Mouse (Mus musculus) kidney, adult 2 months (tissue): ENCODE measurements at regions not wholly inside any gene's neighbourhood (a gene's known extent, or its start where the extent isn't known, plus 50 kb on each side); places are given as distances from the start of the nearest gene placed in this dataset.

Source experiments
- DNase-seq: peaks from one replicate; pipeline ENCODE4 v3.0.0; 2021
- H3K27ac ChIP-seq: fragments of 200-500 bp; 2 replicates; pipeline ENCODE4 v1.5.1; 2012; ENCODE audit warnings: low read depth, low read length, control low read depth, inconsistent platforms; ENCODE audit not compliant: insufficient read depth
- H3K27me3 ChIP-seq: fragments of 200-500 bp; replicated peaks from 2 replicates; pipeline ENCODE4 v1.6.1; 2012; ENCODE audit warnings: mild to moderate bottlenecking, moderate library complexity, low read length, inconsistent platforms; ENCODE audit not compliant: control insufficient read depth, insufficient read depth
- H3K36me3 ChIP-seq: fragments of 200-500 bp; 2 replicates; pipeline ENCODE4 v1.6.1; 2012; ENCODE audit warnings: mild to moderate bottlenecking, moderate library complexity, low read length, inconsistent platforms; ENCODE audit not compliant: control insufficient read depth, insufficient read depth
- H3K4me1 ChIP-seq: fragments of 200-500 bp; 2 replicates; pipeline ENCODE4 v1.6.1; 2011; ENCODE audit warnings: low read length; ENCODE audit not compliant: control insufficient read depth, insufficient read depth
- H3K4me3 ChIP-seq: fragments of 200-500 bp; 2 replicates; pipeline ENCODE4 v1.5.1; 2011; ENCODE audit warnings: mild to moderate bottlenecking, low read depth, low read length, control low read depth; ENCODE audit not compliant: insufficient read depth
- CTCF ChIP-seq: fragments of 200-500 bp; conservative IDR thresholded peaks from 2 replicates; pipeline ENCODE4 v1.5.1; 2011; ENCODE audit warnings: low read depth, mild to moderate bottlenecking, control low read depth, low read length, moderate library complexity, mixed read lengths; ENCODE audit not compliant: insufficient read depth, insufficient read length
- POLR2A ChIP-seq: fragments of 200-500 bp; IDR thresholded peaks from one replicate; pipeline ENCODE4 v1.6.1; 2011; ENCODE audit warnings: low read depth, low read length, control low read depth
- WGBS: fragments of 180-500 bp; shearing (Covaris S2); methylation state at CpG from one replicate; pipeline ENCODE4 v1.1.7; 2018; 5-methylcytosine and 5-hydroxymethylcytosine counted together

DNA sequence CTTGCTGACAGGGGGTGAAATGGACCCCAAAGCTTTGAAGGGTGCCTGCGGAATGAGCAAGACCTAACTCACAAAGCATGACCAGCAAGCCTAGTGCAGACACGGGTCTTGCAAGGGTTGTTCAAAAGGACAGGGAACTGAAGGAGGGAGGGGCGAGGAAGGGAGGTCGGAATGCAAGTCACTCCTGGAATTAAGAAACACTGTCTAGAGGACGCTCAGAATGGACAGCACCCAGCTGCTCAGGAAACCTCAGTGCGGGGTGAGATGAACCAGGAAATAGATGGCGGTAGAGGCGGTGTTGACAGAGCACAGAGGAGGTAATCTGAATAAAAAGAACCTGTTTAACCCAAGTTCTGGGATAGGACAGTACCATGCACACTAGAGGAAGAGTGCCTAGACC lies 260.4 kb upstream of the Pard3b start:
- TF ChIP-seq POLR2A: no peak
- no peak for TF ChIP-seq CTCF
- WGBS: 44% methylated on average over 8 of the region's 8 CpGs
- H3K4me1 ChIP-seq: peaks cover 2% of the 10 kb centered on the region; the same call in 1 of the 2 replicates

DNA sequence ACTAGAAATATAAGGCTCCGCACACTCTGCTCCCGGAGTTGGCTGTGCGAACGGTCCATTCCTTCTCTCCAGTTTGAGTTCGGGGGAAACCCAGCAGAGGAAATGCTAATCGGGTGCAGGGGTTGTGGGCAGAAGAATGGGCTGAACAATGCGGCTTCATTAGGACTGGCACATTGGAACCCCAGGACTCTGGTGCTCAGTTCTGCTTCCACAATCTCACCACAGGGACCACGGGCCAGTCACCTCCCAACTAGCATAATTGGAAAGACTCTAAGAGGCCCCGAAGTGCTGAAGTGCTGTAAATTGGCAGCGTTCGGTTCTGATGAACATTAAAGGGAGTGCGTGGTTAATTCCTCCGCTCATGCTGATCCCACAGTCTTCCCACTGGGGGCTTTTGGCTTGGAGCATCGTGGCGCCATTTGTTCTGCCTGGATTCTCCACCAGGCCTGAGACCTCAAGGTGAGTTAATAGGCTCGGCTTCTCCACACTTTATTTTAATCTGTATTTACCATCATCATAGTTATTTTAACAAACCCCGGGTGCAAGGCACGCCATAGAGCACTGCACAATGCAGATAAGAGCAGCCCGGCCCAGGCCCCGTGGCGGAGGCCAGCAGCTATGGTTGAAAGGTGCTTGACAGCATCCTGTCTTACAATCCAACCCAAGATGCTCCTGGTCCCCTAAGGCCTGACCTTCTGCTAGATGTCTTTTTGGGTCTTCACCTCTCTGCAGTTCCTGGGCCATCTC lies 258.7 kb upstream of the Pard3b start:
- Histone ChIP-seq H3K27ac (no peak overlapping the region), H3K27me3 (no peaks in the 10 kb centered on the region; the same call in 1 of the 2 replicates), H3K4me3 (no peak overlapping the region), H3K36me3 (no peaks in the 10 kb centered on the region), H3K4me1 (0 out of 2 replicates have a peak, but pooled peaks cover 2% of the 10 kb centered on the region)
- DNase-seq: no peak
- TF ChIP-seq CTCF (no peak), POLR2A (no peak)
- 87% methylated on average over 21 of the region's 21 CpGs for WGBS

More for the DNA sequence above, 260.4 kb upstream of the Pard3b start:
- Histone ChIP-seq H3K36me3 (no peaks in the 10 kb centered on the region), H3K4me3 (no peak overlapping the region), H3K27ac (no peak overlapping the region), H3K27me3 (no peaks in the 10 kb centered on the region; the same call in 1 of the 2 replicates)
- peak; percentile 31 for DNase-seq

DNA sequence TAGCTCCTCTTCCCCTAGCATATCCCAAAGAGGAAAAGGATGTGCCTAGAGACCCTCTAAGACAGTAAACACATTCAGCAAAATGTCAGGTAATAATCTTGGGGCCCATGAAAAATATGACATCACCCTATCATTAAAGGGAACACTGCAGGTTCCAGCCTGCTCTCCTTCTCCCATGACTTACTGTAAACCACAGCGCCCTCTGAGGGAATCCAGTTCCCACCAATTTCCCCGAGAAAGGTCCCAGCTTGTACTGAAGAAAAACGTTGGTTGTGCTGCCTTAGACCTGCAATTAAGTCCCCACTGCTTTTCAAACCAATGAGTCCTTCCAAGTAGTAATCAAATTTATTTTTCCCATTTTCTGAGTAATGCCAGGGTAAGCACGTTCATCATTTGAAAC lies 251.0 kb upstream of the Pard3b start:
- H3K36me3 ChIP-seq: no peaks in the 10 kb centered on the region
- no peak overlapping the region for H3K27ac ChIP-seq
- no peak for DNase-seq
- H3K27me3 ChIP-seq: no peaks in the 10 kb centered on the region
- no peak overlapping the region for H3K4me3 ChIP-seq
- WGBS: 51% methylated on average over 4 of the region's 4 CpGs
- no peak for TF ChIP-seq POLR2A
- TF ChIP-seq CTCF: no peak
- no peaks in the 10 kb centered on the region for H3K4me1 ChIP-seq

DNA sequence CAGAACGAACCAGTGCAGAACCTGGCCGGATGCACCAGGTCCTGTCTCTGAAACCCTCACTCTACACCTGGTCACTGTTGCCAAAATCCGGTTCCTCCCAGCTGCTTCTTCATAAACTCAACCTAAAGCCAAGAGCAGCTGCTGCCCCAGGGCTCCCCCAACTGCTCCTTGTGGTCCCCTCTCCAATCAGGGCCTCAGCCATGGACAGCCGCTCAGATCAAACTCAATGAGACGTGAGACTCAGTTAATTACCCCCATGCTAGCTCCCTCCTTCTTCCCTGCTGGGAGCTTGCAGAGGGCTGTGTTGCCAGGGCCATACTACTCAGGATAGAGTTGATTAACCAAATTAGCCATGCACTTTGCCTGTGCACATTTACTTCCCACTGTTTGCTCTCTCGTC lies 240.8 kb upstream of the Pard3b start:
- WGBS: 46% methylated on average over 6 of the region's 6 CpGs
- H3K36me3 ChIP-seq: no peaks in the 10 kb centered on the region
- no peak overlapping the region for H3K27ac ChIP-seq
- no peak for DNase-seq
- H3K4me3 ChIP-seq: no peak overlapping the region
- H3K27me3 ChIP-seq: no peaks in the 10 kb centered on the region
- TF ChIP-seq POLR2A (no peak), CTCF (no peak)
- H3K4me1 ChIP-seq: no peaks in the 10 kb centered on the region

DNA sequence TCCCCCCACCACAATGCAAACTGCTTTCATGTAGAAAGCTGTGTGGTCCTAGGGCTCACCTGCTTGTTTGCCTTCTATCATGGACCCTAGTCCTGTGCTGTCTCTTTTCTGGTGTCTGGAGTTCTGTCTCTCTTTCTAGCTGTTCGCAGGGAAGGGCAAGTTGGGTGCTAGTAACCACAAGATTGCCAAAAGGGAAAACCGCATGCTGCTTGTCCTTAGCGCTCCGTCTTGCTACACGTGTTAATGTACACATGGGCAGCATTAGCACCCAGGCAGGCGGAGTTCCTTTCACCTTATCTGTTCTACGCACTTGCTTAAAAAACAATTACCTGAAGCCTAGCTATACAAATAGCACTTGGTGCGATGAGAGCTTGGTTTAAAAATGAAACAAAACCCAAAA lies 236.3 kb upstream of the Pard3b start:
- no peaks in the 10 kb centered on the region for H3K4me1 ChIP-seq
- H3K36me3 ChIP-seq: no peaks in the 10 kb centered on the region
- H3K27ac ChIP-seq: no peak overlapping the region
- WGBS: 55% methylated on average over 8 of the region's 8 CpGs
- no peak overlapping the region for H3K4me3 ChIP-seq
- DNase-seq: no peak
- no peaks in the 10 kb centered on the region for H3K27me3 ChIP-seq
- TF ChIP-seq CTCF (no peak), POLR2A (no peak)

DNA sequence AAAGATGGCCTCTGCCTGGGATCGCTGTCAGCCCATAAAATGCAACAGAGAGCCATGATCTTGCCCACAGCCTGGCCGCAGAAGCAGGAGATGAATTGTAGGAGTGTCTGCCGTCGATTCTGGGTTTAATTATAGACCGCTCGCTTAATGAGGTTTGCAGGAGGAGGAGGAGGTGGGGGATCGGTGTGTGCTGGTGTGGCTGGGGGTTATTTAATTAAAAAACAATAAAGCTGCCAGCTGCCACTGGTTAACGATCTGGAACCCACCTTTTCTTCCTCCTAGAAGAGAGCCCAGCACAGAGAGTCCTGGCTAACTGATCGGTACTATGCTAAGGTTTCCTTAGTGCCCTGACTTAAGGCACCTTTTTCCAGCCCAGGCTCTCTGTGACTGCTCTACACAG lies 231.4 kb upstream of the Pard3b start:
- TF ChIP-seq CTCF: no peak
- TF ChIP-seq POLR2A: no peak
- no peaks in the 10 kb centered on the region for H3K36me3 ChIP-seq
- 34% methylated on average over 9 of the region's 9 CpGs for WGBS
- no peak overlapping the region for H3K27ac ChIP-seq
- no peak overlapping the region for H3K4me3 ChIP-seq
- H3K27me3 ChIP-seq: no peaks in the 10 kb centered on the region
- DNase-seq: no peak
- no peaks in the 10 kb centered on the region for H3K4me1 ChIP-seq

DNA sequence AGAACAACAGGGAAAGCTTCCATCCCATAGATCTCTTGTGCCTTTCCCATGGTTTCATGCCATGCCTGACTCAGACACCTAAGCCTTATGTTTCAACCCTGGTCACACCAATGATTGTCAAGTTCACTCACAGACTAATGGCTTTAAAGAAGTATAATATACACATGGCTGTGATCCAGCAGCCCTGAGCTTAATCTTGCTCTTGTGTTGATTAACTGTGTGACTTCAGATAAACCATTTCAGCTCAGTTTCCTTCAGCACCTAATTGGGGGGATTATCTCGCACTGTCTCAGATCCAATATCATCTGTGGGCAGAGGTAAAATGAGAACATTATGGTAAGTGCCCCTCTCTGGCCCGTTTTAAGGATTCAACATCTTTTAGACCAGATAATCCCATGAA lies 223.9 kb upstream of the Pard3b start:
- Histone ChIP-seq H3K27me3 (no peaks in the 10 kb centered on the region), H3K27ac (no peak overlapping the region), H3K4me1 (no peaks in the 10 kb centered on the region), H3K4me3 (no peak overlapping the region), H3K36me3 (no peaks in the 10 kb centered on the region)
- WGBS: 58% methylated on average over 2 of the region's 2 CpGs
- no peak for TF ChIP-seq CTCF
- TF ChIP-seq POLR2A: no peak
- no peak for DNase-seq
